Mouse (Mus musculus): Measurements from ENCODE around the gene 6030458C11Rik. TPM values are rescaled to one million over a fixed set of nuclear protein-coding genes. Genes with fewer than 3 reads are reported as not detected.

6030458C11Rik gene
- polyA plus RNA-seq, 1 experiment from 2014 or later: 25.4 TPM

DNA sequence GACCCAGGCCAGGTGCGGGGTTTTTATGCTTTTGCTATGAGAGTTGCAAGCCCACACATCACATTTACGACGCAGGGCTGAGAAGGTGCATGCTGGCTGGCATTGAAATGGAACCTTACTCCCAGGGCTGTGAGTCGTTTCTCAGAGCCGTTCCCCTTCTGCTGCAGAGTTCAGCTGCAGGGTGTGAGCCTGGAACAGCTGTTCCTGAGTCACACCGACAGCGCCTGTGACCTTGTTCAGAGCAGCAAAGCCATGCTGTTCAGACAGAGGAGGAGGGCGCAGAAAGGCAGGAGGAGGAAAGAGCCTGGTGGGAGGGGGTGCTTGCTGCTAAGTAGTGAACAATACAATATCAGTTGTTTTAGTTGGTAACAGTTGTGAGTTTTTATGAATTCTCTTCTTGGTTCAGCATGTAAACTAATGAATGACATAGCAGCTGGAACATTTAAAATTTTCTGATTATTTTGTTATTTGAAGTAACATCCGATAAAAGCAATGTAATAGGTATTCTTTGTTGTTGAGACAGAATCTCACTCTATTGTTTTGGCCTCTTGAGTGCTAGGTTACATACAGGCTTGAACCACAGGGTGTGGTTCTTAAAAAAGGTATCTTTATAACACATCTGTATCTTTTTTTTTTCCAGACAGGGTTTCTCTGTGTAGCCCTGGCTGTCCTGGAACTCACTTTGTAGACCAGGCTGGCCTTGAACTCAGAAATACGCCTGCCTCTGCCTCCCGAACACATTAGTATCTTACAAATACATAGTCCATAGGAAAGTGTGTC is 23.9 kb upstream of the 6030458C11Rik start:
- Histone ChIP-seq H3K9me3 (replicated peaks) (no peaks in the 10 kb centered on the region), H3K27me3 (no peaks in the 10 kb centered on the region), H3K4me2 (no peak overlapping the region), H3K4me1 (replicated peaks) (peaks cover 5% of the 10 kb centered on the region), H3K9ac (no peak overlapping the region), H3K4me3 (replicated peaks) (no peak overlapping the region), H3K27ac (replicated peaks) (no peak overlapping the region), H3K36me3 (replicated peaks) (peaks cover 92% of the 10 kb centered on the region)
- WGBS (ENCODE audit: insufficient replicate concordance): 76% methylated on average over 11 of the region's 11 CpGs
- peak; percentile 61 for ATAC-seq (ENCODE audit: insufficient read depth)

DNA sequence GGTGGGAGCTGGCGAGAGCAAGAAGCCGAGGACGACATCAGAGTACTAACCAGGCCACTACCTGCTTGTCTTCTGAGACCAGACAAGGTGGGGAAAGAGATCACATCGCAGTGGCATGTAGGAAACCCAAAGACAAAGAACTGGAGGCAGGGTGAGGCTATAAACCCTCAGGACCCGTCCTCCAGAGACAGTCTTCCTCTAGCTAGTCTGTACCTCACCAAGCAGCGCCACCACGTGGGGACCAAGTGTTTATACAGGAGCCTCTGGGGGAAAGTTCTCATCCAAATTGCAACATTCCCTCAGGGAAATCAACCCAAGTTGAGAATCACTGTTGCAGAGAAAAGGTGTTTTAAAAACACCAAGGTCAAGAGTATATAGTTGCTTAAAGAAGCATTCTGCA is 18.4 kb upstream of the 6030458C11Rik start:
- 73% methylated on average over 7 of the region's 7 CpGs for WGBS (ENCODE audit: insufficient replicate concordance)
- H3K9ac ChIP-seq: no peak overlapping the region

DNA sequence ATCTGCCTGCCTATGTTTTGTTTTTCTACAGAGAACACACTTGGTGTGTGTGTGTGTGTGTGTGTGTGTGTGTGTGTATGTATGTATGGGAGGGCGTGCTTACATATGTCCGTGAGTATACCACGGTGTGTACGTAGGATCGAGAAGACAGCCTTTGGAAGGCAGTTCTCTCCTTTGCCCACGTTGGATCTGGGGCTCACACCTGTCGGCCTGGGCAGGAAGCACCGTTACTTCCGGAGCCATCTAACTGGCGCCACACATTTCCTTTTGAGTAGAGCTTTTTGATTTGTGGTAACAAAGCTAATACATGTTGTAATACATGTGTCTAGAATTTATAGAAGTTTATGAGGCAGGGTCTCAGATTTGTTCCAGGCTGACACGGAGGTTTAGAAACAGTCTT is 16.3 kb upstream of the 6030458C11Rik start:
- H3K36me3 ChIP-seq (replicated peaks): peaks cover 87% of the 10 kb centered on the region
- H3K4me2 ChIP-seq: no peak overlapping the region
- no peaks in the 10 kb centered on the region for H3K27me3 ChIP-seq
- no peak overlapping the region for H3K4me3 ChIP-seq (replicated peaks)
- H3K9me3 ChIP-seq (replicated peaks): no peaks in the 10 kb centered on the region
- WGBS (ENCODE audit: insufficient replicate concordance): 79% methylated on average over 11 of the region's 11 CpGs
- H3K4me1 ChIP-seq (replicated peaks): no peaks in the 10 kb centered on the region
- no peak overlapping the region for H3K9ac ChIP-seq
- H3K27ac ChIP-seq (replicated peaks): no peak overlapping the region
- ATAC-seq (ENCODE audit: insufficient read depth): no peak

More for the DNA sequence above, 18.4 kb upstream of the 6030458C11Rik start:
- peaks cover 88% of the 10 kb centered on the region for H3K36me3 ChIP-seq (replicated peaks)
- H3K4me1 ChIP-seq (replicated peaks): no peaks in the 10 kb centered on the region
- H3K4me2 ChIP-seq: no peak overlapping the region
- H3K27ac ChIP-seq (replicated peaks): no peak overlapping the region
- H3K9me3 ChIP-seq (replicated peaks): no peaks in the 10 kb centered on the region
- no peak overlapping the region for H3K4me3 ChIP-seq (replicated peaks)
- ATAC-seq (ENCODE audit: insufficient read depth): no peak
- H3K27me3 ChIP-seq: no peaks in the 10 kb centered on the region

DNA sequence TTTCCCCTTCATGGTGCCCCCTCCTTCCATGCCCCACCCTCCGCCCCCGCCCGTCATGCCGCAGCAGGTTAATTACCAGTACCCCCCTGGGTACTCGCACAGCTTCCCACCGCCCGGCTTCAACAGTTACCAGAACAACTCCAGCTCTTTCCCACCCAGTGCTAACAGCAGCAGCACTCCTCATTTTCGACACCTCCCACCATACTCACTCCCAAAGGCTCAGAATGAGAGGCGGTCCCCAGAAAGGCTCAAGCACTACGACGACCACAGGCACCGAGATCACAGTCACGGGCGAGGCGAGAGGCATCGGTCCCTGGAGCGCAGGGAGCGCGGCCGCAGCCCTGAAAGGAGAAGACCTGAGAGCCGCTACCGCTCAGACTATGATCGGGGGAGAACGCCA is 9.8 kb upstream of the 6030458C11Rik start:
- no peak overlapping the region for H3K4me3 ChIP-seq (replicated peaks)
- peaks cover 14% of the 10 kb centered on the region for H3K4me1 ChIP-seq (replicated peaks)
- ATAC-seq (ENCODE audit: insufficient read depth): no peak
- H3K27me3 ChIP-seq: no peaks in the 10 kb centered on the region
- H3K9ac ChIP-seq: no peak overlapping the region
- H3K36me3 ChIP-seq (replicated peaks): peaks cover 68% of the 10 kb centered on the region
- no peak overlapping the region for H3K27ac ChIP-seq (replicated peaks)
- H3K4me2 ChIP-seq: no peak overlapping the region
- H3K9me3 ChIP-seq (replicated peaks): no peaks in the 10 kb centered on the region
- WGBS (ENCODE audit: insufficient replicate concordance): 92% methylated on average over 24 of the region's 24 CpGs

DNA sequence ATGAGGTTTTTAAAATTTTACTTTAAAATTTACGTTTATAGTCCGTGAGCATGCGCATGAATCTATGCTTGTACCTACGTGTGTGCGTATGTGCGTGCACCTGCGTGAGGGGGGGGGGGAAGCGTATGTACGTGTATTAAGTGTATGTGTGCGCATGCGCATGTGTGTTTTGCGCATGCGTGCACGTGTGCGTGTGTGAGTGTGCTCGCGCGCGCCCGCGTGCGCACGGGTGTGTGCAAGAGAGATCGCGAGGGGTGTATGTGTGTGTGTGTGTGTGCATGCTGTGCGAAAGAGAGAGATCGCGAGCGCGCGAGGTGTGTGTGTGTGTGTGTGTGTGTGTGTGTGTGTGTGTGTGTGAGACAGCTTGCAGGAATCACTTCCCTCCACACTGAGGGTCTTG is 8.9 kb upstream of the 6030458C11Rik start:
- H3K9ac ChIP-seq: no peak overlapping the region
- H3K4me3 ChIP-seq (replicated peaks): no peak overlapping the region
- no peak overlapping the region for H3K27ac ChIP-seq (replicated peaks)
- peaks cover 17% of the 10 kb centered on the region for H3K4me1 ChIP-seq (replicated peaks)
- 92% methylated on average over 31 of the region's 31 CpGs for WGBS (ENCODE audit: insufficient replicate concordance)
- ATAC-seq (ENCODE audit: insufficient read depth): no peak
- H3K27me3 ChIP-seq: no peaks in the 10 kb centered on the region
- H3K4me2 ChIP-seq: no peak overlapping the region
- no peaks in the 10 kb centered on the region for H3K9me3 ChIP-seq (replicated peaks)
- peaks cover 73% of the 10 kb centered on the region for H3K36me3 ChIP-seq (replicated peaks)

DNA sequence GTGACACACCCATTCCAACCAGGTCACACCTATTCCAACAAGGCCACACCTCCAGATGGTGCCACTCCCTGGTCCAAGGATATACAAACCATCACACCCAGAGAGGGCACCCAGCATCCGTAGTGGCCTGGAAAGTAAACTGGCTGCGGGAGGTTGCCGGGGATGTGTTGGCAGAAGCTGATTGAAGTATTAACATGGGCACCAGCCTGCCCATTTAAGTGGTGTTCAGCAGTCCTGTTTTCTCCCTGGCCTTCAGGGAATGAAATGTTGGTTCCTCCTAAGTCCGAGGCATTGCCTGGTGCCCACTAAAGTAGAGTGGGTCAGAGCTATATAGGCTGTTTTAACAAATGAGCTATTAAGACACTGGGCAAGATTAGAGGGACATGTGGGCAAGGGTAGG is 8.2 kb upstream of the 6030458C11Rik start:
- Histone ChIP-seq H3K9ac (no peak overlapping the region), H3K27ac (replicated peaks) (no peak overlapping the region), H3K36me3 (replicated peaks) (peaks cover 73% of the 10 kb centered on the region), H3K4me1 (replicated peaks) (peaks cover 21% of the 10 kb centered on the region), H3K4me3 (replicated peaks) (no peak overlapping the region), H3K27me3 (no peaks in the 10 kb centered on the region), H3K9me3 (replicated peaks) (no peaks in the 10 kb centered on the region), H3K4me2 (no peak overlapping the region)
- WGBS (ENCODE audit: insufficient replicate concordance): 92% methylated on average over 4 of the region's 4 CpGs
- ATAC-seq (ENCODE audit: insufficient read depth): no peak

DNA sequence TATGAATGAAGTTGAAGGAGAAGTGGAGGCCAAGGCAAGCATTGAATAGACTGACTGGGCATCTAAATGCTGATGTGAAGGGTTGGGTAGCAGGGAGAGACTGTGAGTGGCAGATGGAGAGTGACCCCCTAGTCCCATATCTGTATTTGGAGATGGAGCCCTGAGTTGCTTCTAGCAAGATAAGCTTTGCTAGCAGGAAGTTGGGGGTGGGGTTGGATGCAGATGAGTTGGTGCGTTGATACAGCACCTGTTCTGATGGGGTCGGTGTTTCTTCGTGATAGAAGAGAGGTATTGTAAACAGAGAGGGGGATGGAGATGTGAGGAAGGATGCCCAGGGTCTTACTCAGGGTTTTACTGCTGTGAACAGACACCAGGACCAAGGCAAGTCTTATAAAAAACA is 5.4 kb upstream of the 6030458C11Rik start:
- Histone ChIP-seq H3K4me1 (replicated peaks) (peaks cover 48% of the 10 kb centered on the region), H3K9me3 (replicated peaks) (no peaks in the 10 kb centered on the region), H3K27ac (replicated peaks) (no peak overlapping the region), H3K27me3 (no peaks in the 10 kb centered on the region), H3K36me3 (replicated peaks) (peaks cover 57% of the 10 kb centered on the region), H3K4me2 (no peak overlapping the region), H3K9ac (no peak overlapping the region), H3K4me3 (replicated peaks) (no peak overlapping the region)
- WGBS (ENCODE audit: insufficient replicate concordance): 41% methylated on average over 3 of the region's 3 CpGs
- ATAC-seq (ENCODE audit: insufficient read depth): 0 out of 2 replicates have a peak, but pooled peaks have one; percentile 7

DNA sequence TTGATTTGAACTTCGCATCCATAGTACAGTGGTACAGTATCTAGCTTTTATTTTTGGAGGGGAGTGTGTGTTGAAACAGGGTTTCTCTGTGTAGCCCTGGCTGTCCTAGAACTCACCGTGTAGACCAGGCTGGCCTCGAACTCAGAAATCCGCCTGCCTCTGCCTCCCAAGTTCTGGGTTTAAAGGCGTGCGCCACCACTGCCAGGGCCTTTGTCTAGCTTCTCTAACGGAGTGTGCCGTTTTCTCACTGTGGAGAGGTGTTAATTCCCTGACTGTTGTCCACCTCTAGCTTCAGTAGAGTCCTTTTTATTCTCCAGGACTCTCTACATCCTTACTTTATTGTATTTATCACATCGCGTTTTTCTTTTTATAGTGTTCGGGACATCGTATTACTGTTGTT is 959 bp upstream of the 6030458C11Rik start:
- Histone ChIP-seq H3K4me2 (peak overlapping the region; percentile 84), H3K4me1 (replicated peaks) (peaks cover 70% of the 10 kb centered on the region), H3K4me3 (replicated peaks) (peak overlapping the region; percentile 74), H3K9ac (peak overlapping the region; percentile 81), H3K36me3 (replicated peaks) (peaks cover 47% of the 10 kb centered on the region), H3K27me3 (no peaks in the 10 kb centered on the region), H3K9me3 (replicated peaks) (no peaks in the 10 kb centered on the region), H3K27ac (replicated peaks) (peak overlapping the region; percentile 74)
- ATAC-seq (ENCODE audit: insufficient read depth): no peak
- 41% methylated on average over 12 of the region's 12 CpGs for whole genome bisulfite sequencing (ENCODE audit: insufficient replicate concordance)

DNA sequence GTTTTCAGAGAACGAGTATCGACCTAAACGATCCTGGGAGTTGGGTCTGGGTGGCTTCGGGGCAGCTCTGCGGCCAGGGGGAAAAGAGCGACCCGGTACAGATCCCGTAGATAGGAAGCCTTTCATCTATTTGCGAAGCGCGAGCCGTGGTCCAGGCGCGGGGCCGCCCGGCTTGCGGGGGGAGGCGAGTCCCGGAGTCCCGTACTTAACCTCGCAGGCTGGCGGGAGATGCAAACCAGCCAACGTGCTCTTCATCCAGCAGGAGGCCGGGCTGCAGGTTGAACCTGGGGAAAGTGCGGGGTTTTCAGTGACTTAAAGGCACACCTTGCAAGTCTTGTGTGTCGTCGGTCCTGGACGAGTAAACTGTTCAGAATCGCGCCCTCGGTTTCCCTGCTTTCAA is 516 bp upstream of the 6030458C11Rik start:
- peak overlapping the region; percentile 81 for H3K9ac ChIP-seq
- WGBS (ENCODE audit: insufficient replicate concordance): under 1% methylated on average over 31 of the region's 31 CpGs

DNA sequence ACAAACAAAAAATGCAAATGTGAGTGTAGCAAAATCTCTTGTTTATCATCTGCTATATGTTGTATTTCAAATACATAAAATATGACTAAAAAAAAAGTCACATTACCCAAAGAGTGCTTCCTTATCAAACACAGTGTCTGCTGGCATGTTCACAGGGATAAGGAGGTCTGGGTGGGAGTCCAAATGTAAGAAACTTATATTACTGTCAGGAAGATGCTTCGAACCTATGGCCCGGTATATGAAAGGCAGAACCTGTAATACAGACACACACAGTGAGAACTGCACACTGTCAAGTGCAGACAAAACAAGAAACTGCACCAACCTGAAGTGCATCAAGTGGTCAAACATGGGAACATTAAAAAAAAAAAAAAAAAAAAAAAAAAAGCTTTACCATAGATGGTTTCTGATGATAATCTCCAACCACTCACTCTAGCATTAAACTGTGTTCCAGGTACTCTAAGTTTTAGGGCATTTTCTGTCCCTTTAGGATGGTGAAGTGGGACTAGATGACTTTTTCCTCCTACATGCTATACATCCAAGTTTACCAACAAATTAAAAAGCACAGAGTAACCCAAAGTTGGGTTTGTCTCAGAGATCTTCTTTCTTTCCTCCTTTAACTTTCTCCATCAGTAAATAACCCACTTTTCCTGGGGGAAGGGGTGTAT is 862 bp downstream of the 6030458C11Rik start:
- H3K36me3 ChIP-seq (replicated peaks): peaks cover 49% of the 10 kb centered on the region
- H3K4me1 ChIP-seq (replicated peaks): peaks cover 59% of the 10 kb centered on the region
- no peak for ATAC-seq (ENCODE audit: insufficient read depth)
- WGBS (ENCODE audit: insufficient replicate concordance): 27% methylated on average over 2 of the region's 2 CpGs
- peak overlapping the region; percentile 84 for H3K4me2 ChIP-seq
- H3K9me3 ChIP-seq (replicated peaks): no peaks in the 10 kb centered on the region
- peak overlapping the region; percentile 74 for H3K4me3 ChIP-seq (replicated peaks)
- H3K27ac ChIP-seq (replicated peaks): peak overlapping the region; percentile 89
- H3K27me3 ChIP-seq: no peaks in the 10 kb centered on the region
- H3K9ac ChIP-seq: peak overlapping the region; percentile 82

More for the DNA sequence above, 516 bp upstream of the 6030458C11Rik start:
- peaks cover 69% of the 10 kb centered on the region for H3K4me1 ChIP-seq (replicated peaks)
- no peaks in the 10 kb centered on the region for H3K9me3 ChIP-seq (replicated peaks)
- ATAC-seq (ENCODE audit: insufficient read depth): peak; percentile 17
- H3K4me3 ChIP-seq (replicated peaks): peak overlapping the region; percentile 74
- H3K27ac ChIP-seq (replicated peaks): peak overlapping the region; percentile 74
- H3K36me3 ChIP-seq (replicated peaks): peaks cover 49% of the 10 kb centered on the region
- no peaks in the 10 kb centered on the region for H3K27me3 ChIP-seq
- H3K4me2 ChIP-seq: peak overlapping the region; percentile 84
